In genomic region chr11:77825853-77826252, GRCm38 (mm10) we compare ENCODE assay signal across 9 mouse cellular contexts. TPM values are rescaled to one million over a fixed set of nuclear protein-coding genes. Genes with fewer than 3 reads are reported as not detected.
DNase-seq lines count a peak whose midpoint lies in the region; ATAC-seq and TF ChIP-seq lines count a peak whose summit lies in the region.
"Had no signal": no experiment of that assay in that cellular context is flagged by ENCODE, and none has a peak within 500 bp of the region (broad histone marks: within the 10 kb centered on the region; RNA-seq: fewer than 3 reads in every experiment).

No protein-coding gene starts in this region.

- 48% methylated on average over 5 of the region's 5 CpGs for WGBS in liver, adult 2 months
- WGBS in neural tube, embryonic 15.5 days = 4% methylated on average over 5 of the region's 5 CpGs

- intact Hi-C loops in gastrocnemius, adult 2 months (cut with DNase I) = no loop called here

- no peak for TF ChIP-seq POLR2A in liver, adult 2 months (IDR thresholded peaks at IDR 0.05; ENCODE audit: extremely low read depth, insufficient read depth, low read length)

- no peak overlapping the region for H3K9ac ChIP-seq in liver, adult 2 months (ENCODE audit: low read depth, low read length)
- H3K9ac ChIP-seq in neural tube, embryonic 15.5 days (replicated peaks) = no peak overlapping the region

- DNase-seq in urinary bladder, postnatal 25 days (ENCODE audit: low spot score) = peak; percentile 58
- DNase-seq in urinary bladder, adult 2 months (ENCODE audit: low spot score) = no peak
- peak; percentile 79 for DNase-seq in cerebellum, adult 9-11 months
- DNase-seq in gastrocnemius, adult 2 months = peak; percentile 79
- peak; percentile 83 for DNase-seq in kidney, adult 9 months
- peak; percentile 27 for DNase-seq in liver, adult 2 months (ENCODE audit: extremely low read depth, low read depth, low spot score)
- DNase-seq in thymus, postnatal 10 days (ENCODE audit: low spot score in 2 of 2) = peak; percentile 37 to 78

- TF ChIP-seq CTCF in gastrocnemius, adult 2 months (IDR thresholded peaks at IDR 0.05) = peak; percentile 86
- peak; percentile 85 for TF ChIP-seq CTCF in liver, adult 2 months (IDR thresholded peaks at IDR 0.05; ENCODE audit: low read depth, low read length)

- no peaks in the 10 kb centered on the region for H3K9me3 ChIP-seq in neural tube, embryonic 15.5 days (replicated peaks)

- ATAC-seq in neural tube, embryonic 15.5 days (ENCODE audit: low FRiP score) = no peak

- H3K36me3 ChIP-seq in liver, adult 2 months (ENCODE audit: control insufficient read depth, insufficient read depth, low read length) = peaks cover 17% of the 10 kb centered on the region; the same call in 1 of the 2 replicates
- H3K36me3 ChIP-seq in neural tube, embryonic 15.5 days = peaks cover 57% of the 10 kb centered on the region

- no peaks in the 10 kb centered on the region for H3K27me3 ChIP-seq in liver, adult 2 months (ENCODE audit: control insufficient read depth, insufficient read depth, low read length)
- H3K27me3 ChIP-seq in neural tube, embryonic 15.5 days (replicated peaks) = peaks cover 13% of the 10 kb centered on the region

- H3K4me1 ChIP-seq in liver, adult 2 months (ENCODE audit: control insufficient read depth, insufficient read depth, low read length) = peaks cover 6% of the 10 kb centered on the region
- H3K4me1 ChIP-seq in neural tube, embryonic 15.5 days = peaks cover 51% of the 10 kb centered on the region

- H3K79me2 ChIP-seq in liver, adult 2 months (ENCODE audit: control insufficient read depth, insufficient read depth, low read length) = no peaks in the 10 kb centered on the region

- peak overlapping the region; percentile 74 for H3K27ac ChIP-seq in gastrocnemius, adult 2 months
- no peak overlapping the region for H3K27ac ChIP-seq in liver, adult 2 months (replicated peaks; ENCODE audit: insufficient read depth, low read depth, low read length)
- H3K27ac ChIP-seq in neural tube, embryonic 15.5 days (replicated peaks) = peak overlapping the region; percentile 71

- no peak overlapping the region for H3K4me2 ChIP-seq in neural tube, embryonic 15.5 days

- no peak overlapping the region for H3K4me3 ChIP-seq in gastrocnemius, adult 2 months
- no peak overlapping the region for H3K4me3 ChIP-seq in liver, adult 2 months (ENCODE audit: insufficient read depth, low read depth, low read length)
- no peak overlapping the region for H3K4me3 ChIP-seq in neural tube, embryonic 15.5 days (replicated peaks)
- H3K4me3 ChIP-seq: myocyte had no signal

RNA-seq across cellular contexts. Expression of gene Gm10277, which starts 38.3 kb away (rescaled TPM):
- polyA plus RNA-seq in urinary bladder, adult 2 months (2012; rRNA removed) = not detected in 2 replicates
- not detected for total RNA-seq in gastrocnemius, adult 2 months (2021)
- not detected in 2 replicates for total RNA-seq in liver, adult 2 months (2014; rRNA removed)
- polyA plus RNA-seq in liver, adult 2 months (2012; rRNA removed) = not detected in 2 replicates
- 1.5 and 1.8 TPM in 2 replicates for polyA plus RNA-seq in neural tube, embryonic 15.5 days (2015; fragmentation: Nextera tagmentation; extraction: Ambion mirVana)
